Mouse (Mus musculus) ES-Bruce4 (cell line): ENCODE measurements around the gene Gm40460.
"Not testable (repeated sequence)": the region's sequence is repeated elsewhere in the genome, so short reads cannot be mapped to it uniquely, and the experiment has no call there.

Experiments used
- CTCF ChIP-seq: IDR thresholded peaks from one replicate; pipeline ENCODE4 v1.8.1; 2011; ENCODE audit warnings: low read depth, low read length
- EP300 ChIP-seq: IDR thresholded peaks from 2 replicates; pipeline ENCODE4 v1.6.1; 2011; ENCODE audit warnings: low read depth, low read length; ENCODE audit not compliant: insufficient read depth

- not testable (repeated sequence) for TF ChIP-seq CTCF
- 0 out of 2 replicates have a peak, but pooled peaks have one; percentile 22 for TF ChIP-seq EP300
Measured at GRCm38 (mm10) chr7:142206891-142207290, 34.0 kb downstream of the Gm40460 start.
